Mouse (Mus musculus) left cerebral cortex, adult 2 months (tissue): ENCODE data around the gene C8g. TPM values are rescaled to one million over a fixed set of nuclear protein-coding genes. Genes with fewer than 3 reads are reported as not detected.
A peak's percentile ranks its signal among the peaks of the same experiment; 100 is the strongest.

ENCODE experiments used
- DNase-seq, 2 experiments: peaks; one replicate each; pipeline ENCODE4 v3.0.0; 2021 to 2022; ENCODE audit warnings: low spot score in 2 of 2, mixed read lengths in 1 of 2; ENCODE audit errors: extremely low spot score in 1 of 2
- H3K27ac ChIP-seq: fragments of 200-600 bp; 2 replicates; pipeline ENCODE4 v1.8.1; 2022
- H3K4me3 ChIP-seq: fragments of 200-600 bp; 2 replicates; pipeline ENCODE4 v1.8.1; 2022
- CTCF ChIP-seq: fragments of 200-600 bp; IDR thresholded peaks from 2 replicates; pipeline ENCODE4 v1.8.1; 2022; ENCODE audit warnings: antibody characterized with exemption, mild to moderate bottlenecking, moderate library complexity
- intact Hi-C: fragments of 180-260 bp; cut with DNase I; formaldehyde crosslinking; loops from one replicate; pipeline ENCODE4 v1.15.1; 2025
- total RNA-seq, 2 experiments: library from RNA; stranded (reverse); gene quantifications; 2 replicates each; pipeline ENCODE4 v1.2.3; 2021

C8g gene
- total RNA-seq, 2 experiments from 2014 or later = 1.4 to 1.5 TPM

DNA sequence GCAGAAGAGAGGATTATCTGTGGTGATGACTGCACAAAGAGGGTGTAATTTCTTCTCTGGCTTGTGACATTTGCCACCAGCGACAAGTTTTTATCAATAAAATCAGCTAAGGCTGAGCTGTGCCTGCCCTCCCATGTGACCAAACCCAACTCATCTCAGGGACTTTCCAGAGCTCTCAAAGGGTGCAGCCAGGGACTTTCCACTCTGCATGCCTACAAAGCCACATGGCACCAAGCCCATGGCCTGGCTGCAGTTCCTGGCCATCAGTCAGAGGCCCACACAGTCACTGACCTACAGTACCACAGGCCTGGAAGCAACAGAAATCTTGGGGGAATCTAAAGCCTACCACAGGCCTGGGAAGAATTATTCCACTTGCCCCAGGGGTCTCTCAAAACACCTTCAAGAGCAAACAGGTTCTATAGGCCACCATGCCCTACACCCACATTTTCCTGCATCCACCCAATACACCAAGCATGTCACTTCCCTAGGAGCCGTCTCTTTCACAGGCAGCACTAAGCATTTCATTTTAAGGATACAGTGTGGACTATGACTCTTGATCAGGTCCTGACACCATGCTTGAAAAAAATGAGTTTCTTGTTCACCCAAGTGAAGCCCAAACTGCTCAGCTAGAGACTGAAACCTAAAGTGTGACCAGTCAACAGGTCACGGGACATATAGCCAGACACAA is 32.8 kb upstream of the C8g start:
- DNase-seq = peak in 1 of 2 experiments; percentile 39
- intact Hi-C loops = no loop called here
- H3K27ac ChIP-seq = no peak overlapping the region
- no peak for TF ChIP-seq CTCF
- no peak overlapping the region for H3K4me3 ChIP-seq

DNA sequence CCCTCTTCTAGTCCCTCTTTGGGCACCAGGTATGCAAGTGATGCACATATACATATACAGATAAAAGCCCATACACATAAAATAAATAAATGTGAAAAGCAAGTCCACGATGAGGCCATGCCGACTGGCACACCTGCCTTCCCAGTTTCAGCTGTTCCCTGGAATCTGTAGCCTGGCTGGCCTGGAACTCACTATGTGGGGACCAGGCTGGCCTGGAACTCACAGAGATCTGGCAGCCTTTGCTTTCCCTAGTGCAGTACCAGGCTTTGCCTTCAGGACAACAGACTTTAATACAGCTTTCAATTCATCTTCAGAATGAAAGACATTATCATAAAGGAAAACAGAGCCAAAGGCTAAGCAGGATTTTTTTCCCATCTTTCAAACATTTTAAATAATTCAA is 32.2 kb upstream of the C8g start:
- no peak overlapping the region for H3K27ac ChIP-seq
- DNase-seq = no peak
- H3K4me3 ChIP-seq = no peak overlapping the region
- intact Hi-C loops = no loop called here
- TF ChIP-seq CTCF = no peak

DNA sequence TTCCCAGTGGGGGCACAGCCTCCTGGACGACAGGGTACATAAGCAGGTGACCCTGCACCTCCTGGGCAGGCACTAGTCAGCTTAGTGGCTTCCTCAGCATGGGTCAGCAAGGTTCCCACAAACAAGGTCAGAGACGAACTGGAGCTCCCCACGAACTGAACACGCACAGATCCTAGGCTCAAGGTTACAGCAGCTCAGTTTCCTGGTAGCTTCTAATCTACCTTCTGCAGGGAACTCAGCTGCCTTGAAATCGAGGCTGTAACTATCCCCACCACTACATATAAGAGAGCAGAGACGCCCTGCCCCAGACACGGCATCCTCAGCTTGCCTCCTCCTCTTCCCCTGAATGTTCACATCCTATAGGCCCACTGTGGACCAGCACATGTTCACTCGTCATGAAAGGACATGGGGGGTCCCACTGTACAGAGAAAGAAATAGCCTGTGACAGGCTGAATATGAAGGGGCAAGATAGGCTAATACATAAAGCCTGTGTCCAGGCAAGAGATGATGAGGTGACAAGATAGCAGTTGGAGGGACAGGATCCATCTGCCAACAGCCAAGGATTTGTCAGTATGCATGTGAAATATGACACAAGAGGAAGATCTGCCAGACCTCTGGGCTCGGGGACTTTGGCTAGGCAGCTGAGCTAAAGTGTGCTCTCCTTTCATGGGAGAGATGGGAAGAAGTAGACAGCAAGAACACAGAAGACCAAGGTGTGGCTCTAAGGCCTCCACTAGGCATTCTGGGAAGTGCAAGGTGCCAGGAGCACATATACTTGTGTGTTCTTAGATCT is 25.2 kb upstream of the C8g start:
- H3K27ac ChIP-seq = no peak overlapping the region
- no peak for TF ChIP-seq CTCF
- intact Hi-C loops = no loop called here
- H3K4me3 ChIP-seq = no peak overlapping the region
- DNase-seq = no peak

DNA sequence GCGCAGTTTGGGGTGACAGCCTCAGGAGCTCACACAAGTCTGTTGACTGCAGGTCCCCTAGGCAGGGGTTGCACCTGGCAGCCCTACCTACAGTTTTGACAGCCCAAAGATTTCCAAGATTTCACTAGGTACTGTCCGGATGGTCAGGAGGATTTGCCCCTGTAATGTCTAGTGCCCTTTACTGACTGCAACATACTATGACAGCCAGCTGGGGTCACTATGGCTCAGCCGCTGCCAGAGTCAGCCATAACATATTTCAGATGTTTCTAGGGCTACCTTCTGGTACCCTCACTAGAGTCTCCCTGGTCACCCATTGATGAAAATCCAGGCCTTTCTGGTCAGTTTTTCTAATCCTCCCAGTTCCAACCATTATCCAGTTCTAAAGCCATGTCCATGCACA is 8.4 kb upstream of the C8g start:
- TF ChIP-seq CTCF = peak; percentile 32
- Histone ChIP-seq H3K27ac (no peak overlapping the region), H3K4me3 (no peak overlapping the region)
- no peak for DNase-seq
- intact Hi-C loops = loop anchor here (5.0 kb wide), 1 partner anchor 32 kb away; no protein-coding TSS in a partner anchor

DNA sequence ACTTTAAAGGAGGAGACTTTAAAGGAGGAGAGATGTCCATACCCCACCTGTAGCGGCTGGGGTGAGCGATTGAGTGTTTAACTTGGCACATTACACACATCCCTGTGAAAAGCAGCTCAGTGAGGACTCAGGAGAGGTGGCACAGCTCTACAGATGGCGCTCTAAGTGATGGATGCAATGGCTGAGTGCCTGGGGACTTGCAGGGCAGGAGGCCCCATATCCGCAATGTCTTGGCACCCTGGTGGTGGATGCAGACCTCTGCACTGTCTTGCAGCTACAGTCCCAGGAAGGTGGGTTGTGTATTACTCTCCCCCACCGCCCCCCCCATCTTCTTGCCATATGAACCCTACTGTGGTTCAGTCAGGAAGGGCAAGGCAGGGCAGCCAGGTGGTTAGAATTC is 5.4 kb upstream of the C8g start:
- peak; percentile 10 for TF ChIP-seq CTCF
- no peak overlapping the region for H3K4me3 ChIP-seq
- intact Hi-C loops = loop anchor here (5.0 kb wide), 1 partner anchor 35 kb away; no protein-coding TSS in a partner anchor
- DNase-seq = no peak
- H3K27ac ChIP-seq = no peak overlapping the region

DNA sequence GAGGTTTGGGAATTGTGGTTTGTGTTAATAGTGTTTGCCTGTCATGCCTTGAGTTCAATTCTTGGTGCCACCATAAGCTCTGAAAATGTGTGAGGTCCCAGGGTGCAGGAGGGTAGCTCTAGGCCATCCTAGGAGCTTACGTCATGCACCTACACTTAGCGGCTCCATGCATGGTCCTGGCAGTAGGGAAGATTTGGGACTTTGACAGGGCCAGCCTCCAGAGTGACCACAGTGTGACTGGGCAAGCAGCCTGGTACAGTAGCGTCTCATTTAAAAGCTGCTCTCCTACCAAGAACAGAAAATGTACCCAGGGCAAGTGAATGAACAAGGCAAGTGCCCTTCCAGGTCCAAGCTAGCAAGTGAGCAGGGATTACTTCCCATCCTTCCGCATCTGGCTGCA is 4.3 kb upstream of the C8g start:
- no peak overlapping the region for H3K27ac ChIP-seq
- no peak overlapping the region for H3K4me3 ChIP-seq
- intact Hi-C loops = loop anchor here (5.0 kb wide), 1 partner anchor 36 kb away; no protein-coding TSS in a partner anchor
- TF ChIP-seq CTCF = no peak
- DNase-seq = no peak

DNA sequence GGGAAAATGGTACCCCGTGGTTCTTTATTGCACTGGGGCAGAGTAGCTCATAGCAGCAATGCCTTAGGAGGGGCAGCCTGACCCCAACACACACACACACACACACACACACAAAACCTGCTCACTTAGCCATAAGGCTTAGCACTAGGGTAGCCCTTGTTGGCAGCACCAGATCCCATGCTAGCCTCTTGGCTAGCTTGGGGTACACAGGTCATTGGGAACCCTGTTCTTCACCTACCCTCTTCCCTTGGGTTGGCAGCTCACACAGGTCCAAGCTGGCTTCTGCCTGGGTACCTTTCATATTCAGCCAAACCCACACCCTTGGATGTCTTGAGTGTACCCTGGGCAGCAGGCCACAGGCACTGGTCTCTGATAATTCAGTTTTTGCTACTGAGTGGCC is 3.5 kb upstream of the C8g start:
- H3K4me3 ChIP-seq = no peak overlapping the region
- no peak for DNase-seq
- intact Hi-C loops = loop anchor here (5.0 kb wide), 1 partner anchor 37 kb away; no protein-coding TSS in a partner anchor
- no peak overlapping the region for H3K27ac ChIP-seq
- TF ChIP-seq CTCF = no peak

DNA sequence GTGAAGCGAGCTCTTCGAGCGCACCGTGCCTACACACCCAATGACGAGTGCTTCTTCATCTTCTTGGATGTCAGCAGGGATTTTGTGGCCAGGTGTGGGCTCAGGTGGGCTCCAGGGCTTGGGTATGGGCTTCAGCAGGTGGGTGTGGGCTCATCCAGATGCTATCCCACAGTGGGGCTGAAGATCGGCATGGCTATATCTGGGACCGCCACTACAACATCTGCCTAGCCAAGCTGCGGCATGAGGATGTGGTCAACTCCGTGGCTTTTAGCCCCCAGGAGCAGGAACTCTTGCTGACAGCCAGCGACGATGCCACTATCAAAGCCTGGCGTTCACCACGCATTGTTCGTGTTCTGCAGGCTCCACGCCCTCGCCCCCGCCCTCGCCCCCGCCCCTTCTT is 3.0 kb upstream of the C8g start:
- no peak overlapping the region for H3K27ac ChIP-seq
- no peak for DNase-seq
- intact Hi-C loops = no loop called here
- no peak overlapping the region for H3K4me3 ChIP-seq
- no peak for TF ChIP-seq CTCF

DNA sequence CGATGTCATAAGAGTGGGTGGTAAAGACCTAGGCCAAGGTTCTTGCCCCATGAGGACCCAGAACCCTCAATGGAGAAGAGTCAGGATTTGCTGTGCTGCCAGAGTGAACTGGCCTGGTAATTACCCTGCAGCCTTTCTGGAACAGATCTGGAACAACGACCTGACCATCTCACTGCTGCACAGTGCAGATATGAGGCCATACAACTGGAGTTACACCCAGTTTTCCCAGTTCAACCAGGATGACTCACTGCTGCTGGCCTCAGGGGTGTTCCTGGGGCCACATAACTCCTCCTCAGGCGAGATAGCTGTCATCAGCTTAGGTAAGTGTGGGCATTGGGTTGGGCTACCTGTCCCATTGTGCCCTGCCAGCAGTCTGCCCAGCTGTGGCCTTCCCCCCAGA is 1.2 kb upstream of the C8g start:
- H3K27ac ChIP-seq = no peak overlapping the region
- no peak overlapping the region for H3K4me3 ChIP-seq
- DNase-seq = no peak
- intact Hi-C loops = no loop called here
- no peak for TF ChIP-seq CTCF

DNA sequence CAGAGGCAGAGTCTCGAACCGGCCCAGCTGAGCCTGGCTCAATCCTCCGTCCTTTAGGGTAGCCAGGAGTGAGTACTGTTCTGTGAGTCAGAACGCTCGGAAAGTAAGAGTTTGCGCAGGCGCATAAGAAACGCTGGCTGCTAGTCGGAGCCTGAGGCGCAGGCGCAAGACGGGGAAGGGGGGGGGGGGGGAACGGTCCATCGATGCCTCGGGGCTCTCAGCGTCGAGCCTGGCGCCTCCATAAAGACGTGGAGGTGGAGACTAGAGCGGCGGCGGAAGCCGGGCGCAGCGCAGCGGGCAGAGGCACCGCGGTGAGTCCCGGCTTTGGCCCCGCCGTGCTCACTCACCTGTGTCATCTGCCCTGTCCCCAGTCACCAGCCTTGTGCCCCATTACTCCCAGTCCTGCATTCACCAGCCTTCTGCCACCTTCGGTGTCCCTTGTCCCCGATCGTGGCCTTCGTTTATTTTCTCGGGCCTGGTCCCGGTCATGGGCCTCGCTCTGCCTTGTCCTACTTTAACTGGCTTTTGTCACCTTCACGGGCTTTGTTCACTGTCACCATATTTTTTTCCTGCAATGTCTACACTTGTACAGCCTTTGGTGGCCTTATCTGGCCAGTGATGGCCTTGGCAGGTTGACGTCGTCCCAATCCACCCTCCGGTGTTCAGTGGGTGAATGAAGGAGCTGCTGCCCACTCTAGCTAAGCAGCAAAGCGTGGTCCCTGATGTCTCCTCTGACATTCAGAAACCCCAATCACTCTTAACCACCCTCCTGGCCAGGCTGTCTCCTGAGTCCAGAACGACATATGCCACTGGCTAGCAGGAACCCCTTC is 728 bp downstream of the C8g start, which contains the start of gene Fbxw5:
Gene Fbxw5, plus strand, starts transcription at position 175 of the 830 bp plus-strand sequence.
- DNase-seq = peak; percentile 72 to 84
- intact Hi-C loops = loop anchor here (2.0 kb wide), 2 partner anchors 40 to 72 kb away; partner anchors contain the start of genes Abca2 and Paxx
- Histone ChIP-seq H3K27ac (peak within 1 kb of the TSS; percentile 92), H3K4me3 (peak within 1 kb of the TSS; percentile 76)
- TF ChIP-seq CTCF = no peak

DNA sequence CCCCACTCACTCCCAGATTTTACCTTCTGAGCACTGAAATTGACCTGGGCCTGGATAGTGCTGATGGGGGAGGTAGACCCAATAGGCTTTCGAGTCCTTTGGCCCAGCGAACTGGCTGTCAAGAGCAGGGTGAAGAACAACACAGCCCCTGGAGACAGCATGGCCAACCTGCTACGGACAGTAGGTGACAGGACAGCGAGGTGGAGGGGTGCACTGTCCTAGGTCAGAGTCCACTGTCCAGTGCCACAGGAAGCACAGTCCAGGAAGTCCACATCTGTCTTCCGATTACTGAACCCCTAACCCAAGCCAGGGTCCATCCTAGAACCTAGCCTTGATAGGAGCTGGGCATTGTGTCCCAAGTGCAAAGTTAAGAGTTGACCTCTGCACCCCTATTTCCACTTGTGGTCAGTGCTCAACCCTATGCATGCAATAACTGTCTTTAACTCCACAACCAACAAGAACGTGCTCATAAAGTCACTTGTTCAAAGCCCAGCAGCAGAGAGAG is 1.4 kb downstream of the C8g start:
- TF ChIP-seq CTCF = no peak
- Histone ChIP-seq H3K4me3 (peak overlapping the region; percentile 76), H3K27ac (peak overlapping the region; percentile 82)
- intact Hi-C loops = loop anchor here (2.0 kb wide), 2 partner anchors 39 to 71 kb away; partner anchors contain the start of genes Abca2 and Paxx
- DNase-seq = no peak
